Mouse (Mus musculus) ES-E14 (cell line): ENCODE data around the gene Igf2bp3.
A peak's percentile ranks its signal among the peaks of the same experiment; 100 is the strongest.

ENCODE experiments used
- CHD2 ChIP-seq: IDR thresholded peaks from 2 replicates; pipeline ENCODE4 v1.6.1; 2014; ENCODE audit warnings: mild to moderate bottlenecking, low read depth, low read length, inconsistent platforms
- HCFC1 ChIP-seq: IDR thresholded peaks from 2 replicates; pipeline ENCODE4 v1.6.1; 2012; ENCODE audit warnings: low read length, inconsistent platforms, borderline replicate concordance; ENCODE audit not compliant: insufficient read depth
- MAFK ChIP-seq: IDR thresholded peaks from 2 replicates; pipeline ENCODE4 v1.6.1; 2014; ENCODE audit warnings: mild to moderate bottlenecking, low read depth, low read length, inconsistent platforms; ENCODE audit not compliant: insufficient read depth
- ZC3H11A ChIP-seq: IDR thresholded peaks from 2 replicates; pipeline ENCODE4 v1.6.1; 2012; ENCODE audit warnings: low read depth, mild to moderate bottlenecking, inconsistent platforms, low read length, borderline replicate concordance
- ZNF384 ChIP-seq: IDR thresholded peaks from 2 replicates; pipeline ENCODE4 v1.6.1; 2012; ENCODE audit warnings: low read depth, low read length, inconsistent platforms

DNA sequence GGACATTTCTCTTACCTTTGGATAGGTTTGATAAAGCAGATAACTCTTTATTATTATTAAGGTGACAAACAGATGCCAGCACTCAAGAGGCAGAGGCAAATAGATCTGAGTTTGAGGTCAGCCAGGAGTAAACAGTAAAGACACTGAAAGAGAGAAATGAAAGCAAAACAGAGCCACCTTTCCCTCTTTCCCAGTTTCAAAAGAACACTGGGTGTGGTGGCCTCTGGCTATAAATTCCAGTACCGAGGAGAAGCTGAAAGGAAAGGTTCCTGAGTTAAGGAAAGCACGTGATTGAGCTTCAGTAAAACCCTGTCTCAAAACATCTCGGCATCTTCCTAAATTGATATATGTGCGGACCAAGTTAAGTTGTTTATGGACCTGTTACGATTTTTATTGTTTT is 45.0 kb upstream of the Igf2bp3 start:
- TF ChIP-seq CHD2, result 0 out of 2 replicates have a peak, but pooled peaks have one; percentile 10
- TF ChIP-seq ZC3H11A, result no peak
- TF ChIP-seq ZNF384, result no peak
- no peak for TF ChIP-seq HCFC1
- TF ChIP-seq MAFK, result no peak
